Mouse (Mus musculus): ENCODE data around the gene Vps39. TPM values are rescaled to one million over a fixed set of nuclear protein-coding genes. Genes with fewer than 3 reads are reported as not detected.

Gene Vps39
- total and polyA plus RNA-seq, 2 experiments from 2014 or later: 39.5 to 75.0 TPM

- DNase-seq (no peak), ATAC-seq (no peak)
- no peaks in the 10 kb centered on the region for H3K9me3 ChIP-seq (ENCODE audit: low read length)
- H3K27me3 ChIP-seq (ENCODE audit: insufficient read depth, low read length): no peaks in the 10 kb centered on the region
- no peak overlapping the region for H3K9ac ChIP-seq
- no peaks in the 10 kb centered on the region for H3K36me3 ChIP-seq (ENCODE audit: insufficient read depth)
- TF ChIP-seq CTCF (IDR thresholded peaks at IDR 0.05; ENCODE audit: low read depth): no peak
- 95% methylated on average over 6 of the region's 6 CpGs for WGBS
- H3K4me2 ChIP-seq (ENCODE audit: low read depth): no peak overlapping the region
- no peak overlapping the region for H3K27ac ChIP-seq (ENCODE audit: low read depth, low read length)
- no peak overlapping the region for H3K4me3 ChIP-seq (ENCODE audit: low read depth, low read length)
- H3K4me1 ChIP-seq (ENCODE audit: insufficient read depth): no peaks in the 10 kb centered on the region
These were observed 51.9 kb downstream of the Vps39 start for GRCm38 (mm10) chr2:120301076-120301475.

GRCm38 (mm10) chr2:120299866-120300265 lies 53.1 kb downstream of the Vps39 start:
- Histone ChIP-seq H3K36me3 (ENCODE audit: insufficient read depth) (no peaks in the 10 kb centered on the region), H3K4me3 (ENCODE audit: low read depth, low read length) (no peak overlapping the region), H3K9ac (no peak overlapping the region), H3K9me3 (ENCODE audit: low read length) (no peaks in the 10 kb centered on the region), H3K27ac (ENCODE audit: low read depth, low read length) (no peak overlapping the region), H3K4me2 (ENCODE audit: low read depth) (no peak overlapping the region), H3K4me1 (ENCODE audit: insufficient read depth) (no peaks in the 10 kb centered on the region), H3K27me3 (ENCODE audit: insufficient read depth, low read length) (no peaks in the 10 kb centered on the region)
- ATAC-seq (no peak), DNase-seq (no peak)
- WGBS: 91% methylated on average over 4 of the region's 4 CpGs
- TF ChIP-seq CTCF (IDR thresholded peaks at IDR 0.05; ENCODE audit: low read depth): no peak

- ATAC-seq: no peak
- no peaks in the 10 kb centered on the region for H3K4me1 ChIP-seq (ENCODE audit: insufficient read depth)
- no peaks in the 10 kb centered on the region for H3K36me3 ChIP-seq (ENCODE audit: insufficient read depth)
- no peak overlapping the region for H3K4me2 ChIP-seq (ENCODE audit: low read depth)
- no peak for DNase-seq
- no peak overlapping the region for H3K4me3 ChIP-seq (ENCODE audit: low read depth, low read length)
- H3K9me3 ChIP-seq (ENCODE audit: low read length): no peaks in the 10 kb centered on the region
- no peak overlapping the region for H3K9ac ChIP-seq
- no peaks in the 10 kb centered on the region for H3K27me3 ChIP-seq (ENCODE audit: insufficient read depth, low read length)
- H3K27ac ChIP-seq (ENCODE audit: low read depth, low read length): no peak overlapping the region
- TF ChIP-seq CTCF (IDR thresholded peaks at IDR 0.05; ENCODE audit: low read depth): no peak
- 12% methylated on average over 2 of the region's 2 CpGs for WGBS
These were observed 56.8 kb downstream of the Vps39 start for GRCm38 (mm10) chr2:120296160-120296559.

GRCm38 (mm10) chr2:120291471-120292078 lies 61.4 kb downstream of the Vps39 start:
- no peak for TF ChIP-seq CTCF (IDR thresholded peaks at IDR 0.05; ENCODE audit: low read depth)
- no peak for DNase-seq
- no peak for ATAC-seq
- H3K27ac ChIP-seq (ENCODE audit: low read depth, low read length): no peak overlapping the region
- H3K9me3 ChIP-seq (ENCODE audit: low read length): no peaks in the 10 kb centered on the region
- H3K9ac ChIP-seq: no peak overlapping the region
- H3K4me3 ChIP-seq (ENCODE audit: low read depth, low read length): no peak overlapping the region
- no peaks in the 10 kb centered on the region for H3K4me1 ChIP-seq (ENCODE audit: insufficient read depth)
- H3K27me3 ChIP-seq (ENCODE audit: insufficient read depth, low read length): no peaks in the 10 kb centered on the region
- H3K4me2 ChIP-seq (ENCODE audit: low read depth): no peak overlapping the region
- 89% methylated on average over 8 of the region's 9 CpGs for WGBS
- H3K36me3 ChIP-seq (ENCODE audit: insufficient read depth): no peaks in the 10 kb centered on the region

- TF ChIP-seq CTCF (IDR thresholded peaks at IDR 0.05; ENCODE audit: low read depth): no peak
- no peak within 1 kb of the TSS for H3K4me2 ChIP-seq (ENCODE audit: low read depth)
- no peak within 1 kb of the TSS for H3K4me3 ChIP-seq (ENCODE audit: low read depth, low read length)
- DNase-seq (no peak), ATAC-seq (no peak)
- no peaks in the 10 kb centered on the region for H3K36me3 ChIP-seq (ENCODE audit: insufficient read depth)
- no peaks in the 10 kb centered on the region for H3K9me3 ChIP-seq (ENCODE audit: low read length)
- no peaks in the 10 kb centered on the region for H3K27me3 ChIP-seq (ENCODE audit: insufficient read depth, low read length)
- no peaks in the 10 kb centered on the region for H3K4me1 ChIP-seq (ENCODE audit: insufficient read depth)
- no peak within 1 kb of the TSS for H3K27ac ChIP-seq (ENCODE audit: low read depth, low read length)
- H3K9ac ChIP-seq: no peak within 1 kb of the TSS
- WGBS: 79% methylated on average over 5 of the region's 5 CpGs
These were observed 63.9 kb downstream of the Vps39 start, which contains the start of gene Pla2g4d for GRCm38 (mm10) chr2:120288995-120289394. Gene Pla2g4d, minus strand, starts transcription at chr2:120289197.

GRCm38 (mm10) chr2:120288401-120288800 lies 64.5 kb downstream of the Vps39 start:
- no peak for ATAC-seq
- no peaks in the 10 kb centered on the region for H3K9me3 ChIP-seq (ENCODE audit: low read length)
- no peaks in the 10 kb centered on the region for H3K4me1 ChIP-seq (ENCODE audit: insufficient read depth)
- no peaks in the 10 kb centered on the region for H3K27me3 ChIP-seq (ENCODE audit: insufficient read depth, low read length)
- no peak for DNase-seq
- no peak for TF ChIP-seq CTCF (IDR thresholded peaks at IDR 0.05; ENCODE audit: low read depth)
- no peak overlapping the region for H3K4me2 ChIP-seq (ENCODE audit: low read depth)
- 82% methylated on average over 3 of the region's 3 CpGs for WGBS
- H3K27ac ChIP-seq (ENCODE audit: low read depth, low read length): no peak overlapping the region
- no peak overlapping the region for H3K4me3 ChIP-seq (ENCODE audit: low read depth, low read length)
- no peaks in the 10 kb centered on the region for H3K36me3 ChIP-seq (ENCODE audit: insufficient read depth)
- H3K9ac ChIP-seq: no peak overlapping the region

GRCm38 (mm10) chr2:120285639-120286038 lies 67.3 kb downstream of the Vps39 start:
- Histone ChIP-seq H3K27ac (ENCODE audit: low read depth, low read length) (no peak overlapping the region), H3K27me3 (ENCODE audit: insufficient read depth, low read length) (no peaks in the 10 kb centered on the region), H3K9ac (no peak overlapping the region), H3K36me3 (ENCODE audit: insufficient read depth) (no peaks in the 10 kb centered on the region), H3K4me2 (ENCODE audit: low read depth) (no peak overlapping the region), H3K9me3 (ENCODE audit: low read length) (no peaks in the 10 kb centered on the region), H3K4me3 (ENCODE audit: low read depth, low read length) (no peak overlapping the region), H3K4me1 (ENCODE audit: insufficient read depth) (no peaks in the 10 kb centered on the region)
- TF ChIP-seq CTCF (IDR thresholded peaks at IDR 0.05; ENCODE audit: low read depth): no peak
- DNase-seq (no peak), ATAC-seq (no peak)
- 86% methylated on average over 4 of the region's 4 CpGs for WGBS

All from forebrain, postnatal 0 days (tissue).